Mouse (Mus musculus): ENCODE data around the gene Gm3285.

DNA sequence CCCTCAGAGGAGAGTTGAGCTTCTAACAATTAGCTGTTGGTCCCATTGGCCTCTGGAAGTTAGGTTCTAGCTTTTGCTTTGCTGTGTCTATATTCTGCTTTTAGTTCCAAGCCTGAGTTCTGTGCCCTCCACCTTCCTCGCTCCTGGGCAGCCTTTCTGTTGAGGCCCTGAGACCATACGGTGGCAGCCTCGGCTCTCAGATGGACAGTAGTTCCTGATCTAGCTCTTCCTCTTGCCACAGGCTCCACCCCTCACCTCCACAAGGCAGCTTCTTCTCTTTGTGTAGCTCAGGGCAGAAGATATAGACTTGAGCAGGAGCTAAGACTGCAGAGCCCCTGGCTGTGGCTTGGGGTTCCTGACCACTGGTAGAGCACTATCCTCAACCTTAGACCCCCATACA, 18.5 kb downstream of the Gm3285 start:
- TF ChIP-seq GATA1 (IDR thresholded peaks at IDR 0.05; ENCODE audit: borderline replicate concordance, low read length) (no peak), FLI1 (IDR thresholded peaks at IDR 0.05; ENCODE audit: low read length) (no peak)

Measured in megakaryocyte, embryonic 14.5 days (primary cell).